Mouse (Mus musculus): ENCODE results near the gene Col6a4. TPM values are rescaled to one million over a fixed set of nuclear protein-coding genes. Genes with fewer than 3 reads are reported as not detected.
A peak's percentile ranks its signal among the peaks of the same experiment; 100 is the strongest.

Col6a4 gene
- polyA plus RNA-seq (2012; rRNA removed), result 2.1 TPM in 2 replicates

DNA sequence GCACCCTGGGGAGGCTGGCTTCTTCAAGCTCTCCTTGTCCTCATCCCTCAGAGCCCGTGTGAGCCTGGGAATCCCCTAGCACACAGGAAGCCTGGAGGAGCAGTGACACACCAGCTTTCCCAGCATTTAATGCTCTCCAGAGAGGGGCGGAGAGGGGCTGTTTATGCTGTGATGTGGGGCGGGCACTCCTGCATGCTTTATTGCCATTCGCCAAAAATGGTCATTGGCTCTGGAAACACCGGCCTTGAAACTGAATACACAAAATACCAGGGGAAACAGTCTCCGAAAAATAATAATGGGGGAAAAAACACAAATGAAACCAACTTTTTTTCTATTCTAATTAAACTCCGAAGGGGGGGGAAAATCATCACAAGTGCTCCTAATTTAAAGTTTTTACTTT, at the start of gene Col6a4:
TSS of gene Col6a4 (minus strand) at position 101 of the 400 bp plus-strand sequence.
- no peak for DNase-seq (ENCODE audit: low read depth)
- TF ChIP-seq CTCF (IDR thresholded peaks at IDR 0.05; ENCODE audit: borderline replicate concordance, extremely low read depth, insufficient read depth, insufficient read length) (no peak), POLR2A (IDR thresholded peaks at IDR 0.05; ENCODE audit: borderline replicate concordance, extremely low read depth, insufficient read depth, insufficient read length, poor library complexity, severe bottlenecking) (no peak)

DNA sequence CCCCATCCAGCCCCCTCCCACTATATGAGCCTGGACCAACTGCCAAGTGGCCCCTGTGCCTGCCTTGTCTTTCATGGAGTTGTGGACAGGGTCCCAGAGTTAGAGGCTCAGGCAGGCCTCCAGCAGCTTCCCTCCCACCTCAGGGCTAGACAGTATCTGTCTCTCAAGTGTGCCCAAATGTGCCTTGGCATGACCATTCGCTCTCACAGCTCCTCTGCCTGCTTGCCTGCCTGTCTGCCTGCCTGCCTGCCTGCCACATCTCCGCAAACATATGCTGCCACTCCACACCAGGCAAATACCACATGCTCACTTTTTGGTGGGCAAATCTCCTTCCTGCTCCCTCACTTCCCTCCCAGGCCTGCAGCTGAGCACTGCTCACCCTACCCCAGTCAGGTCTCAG, 49.0 kb upstream of the Col6a4 start:
- no peak for TF ChIP-seq CTCF (IDR thresholded peaks at IDR 0.05; ENCODE audit: borderline replicate concordance, extremely low read depth, insufficient read depth, insufficient read length)
- TF ChIP-seq POLR2A (IDR thresholded peaks at IDR 0.05; ENCODE audit: borderline replicate concordance, extremely low read depth, insufficient read depth, insufficient read length, poor library complexity, severe bottlenecking), result no peak
- DNase-seq (ENCODE audit: low read depth), result peak; percentile 87

DNA sequence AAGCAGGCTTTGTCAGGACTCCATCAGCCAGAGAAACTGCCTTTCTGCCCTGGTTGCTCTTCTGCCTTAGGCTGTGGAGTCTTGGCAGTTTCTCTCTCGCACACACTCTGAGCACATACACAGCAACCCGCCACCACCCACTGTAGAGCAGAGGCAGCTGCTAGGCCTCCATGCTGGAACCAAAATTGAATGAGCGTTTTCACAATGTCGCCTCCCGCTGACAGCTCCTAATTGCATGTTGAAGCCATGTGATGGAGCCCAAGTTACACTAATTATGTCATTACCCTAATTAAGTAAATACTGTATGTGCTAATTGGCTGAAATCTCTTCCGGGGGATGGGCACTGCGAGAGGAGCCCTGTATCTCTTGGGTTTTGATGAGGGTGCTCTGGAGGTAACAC, 47.6 kb upstream of the Col6a4 start:
- TF ChIP-seq CTCF (IDR thresholded peaks at IDR 0.05; ENCODE audit: borderline replicate concordance, extremely low read depth, insufficient read depth, insufficient read length), result no peak
- no peak for TF ChIP-seq POLR2A (IDR thresholded peaks at IDR 0.05; ENCODE audit: borderline replicate concordance, extremely low read depth, insufficient read depth, insufficient read length, poor library complexity, severe bottlenecking)
- peak; percentile 95 for DNase-seq (ENCODE audit: low read depth)

DNA sequence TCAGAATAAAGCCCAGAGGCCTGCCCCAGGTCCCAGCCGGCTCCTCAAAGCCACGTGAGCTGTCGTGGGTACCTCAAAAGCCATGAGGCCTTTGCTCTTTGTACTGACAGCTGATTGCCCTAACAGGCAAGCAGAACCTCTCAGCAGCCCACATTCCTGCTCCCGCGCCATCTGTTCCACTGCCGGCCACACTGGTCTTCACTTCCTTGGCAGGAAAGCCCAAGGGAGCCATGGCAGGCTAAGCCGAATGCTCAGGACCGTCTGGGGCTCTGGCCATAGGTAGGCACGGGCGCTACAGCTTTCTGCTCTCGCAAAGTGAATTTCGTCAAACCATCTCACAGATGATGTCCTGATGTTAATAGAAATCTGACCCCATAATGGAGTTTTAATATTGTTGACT, 45.4 kb upstream of the Col6a4 start:
- TF ChIP-seq POLR2A (IDR thresholded peaks at IDR 0.05; ENCODE audit: borderline replicate concordance, extremely low read depth, insufficient read depth, insufficient read length, poor library complexity, severe bottlenecking) (no peak), CTCF (IDR thresholded peaks at IDR 0.05; ENCODE audit: borderline replicate concordance, extremely low read depth, insufficient read depth, insufficient read length) (no peak)
- DNase-seq (ENCODE audit: low read depth), result peak; percentile 55

DNA sequence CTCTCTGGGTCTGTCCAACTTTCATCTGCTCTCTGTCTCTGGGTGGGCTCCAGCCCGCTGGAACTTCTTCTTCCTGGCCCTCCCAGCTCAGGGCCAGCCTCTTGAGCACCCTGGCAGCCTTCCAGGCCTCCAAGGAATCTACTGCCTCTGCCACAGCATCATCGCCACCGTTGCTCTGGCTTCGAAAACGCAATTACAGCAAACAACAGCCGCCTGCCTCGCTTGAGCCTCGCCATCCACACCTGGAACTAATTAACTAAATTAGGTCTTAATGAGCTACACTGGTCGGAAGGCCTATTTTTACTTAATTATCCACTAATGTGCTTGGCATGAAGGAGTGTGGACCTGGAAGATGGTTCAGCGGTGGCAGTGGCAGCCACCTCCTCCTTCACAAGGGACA, 43.2 kb upstream of the Col6a4 start:
- peak; percentile 94 for DNase-seq (ENCODE audit: low read depth)
- TF ChIP-seq CTCF (IDR thresholded peaks at IDR 0.05; ENCODE audit: borderline replicate concordance, extremely low read depth, insufficient read depth, insufficient read length) (no peak), POLR2A (IDR thresholded peaks at IDR 0.05; ENCODE audit: borderline replicate concordance, extremely low read depth, insufficient read depth, insufficient read length, poor library complexity, severe bottlenecking) (no peak)

DNA sequence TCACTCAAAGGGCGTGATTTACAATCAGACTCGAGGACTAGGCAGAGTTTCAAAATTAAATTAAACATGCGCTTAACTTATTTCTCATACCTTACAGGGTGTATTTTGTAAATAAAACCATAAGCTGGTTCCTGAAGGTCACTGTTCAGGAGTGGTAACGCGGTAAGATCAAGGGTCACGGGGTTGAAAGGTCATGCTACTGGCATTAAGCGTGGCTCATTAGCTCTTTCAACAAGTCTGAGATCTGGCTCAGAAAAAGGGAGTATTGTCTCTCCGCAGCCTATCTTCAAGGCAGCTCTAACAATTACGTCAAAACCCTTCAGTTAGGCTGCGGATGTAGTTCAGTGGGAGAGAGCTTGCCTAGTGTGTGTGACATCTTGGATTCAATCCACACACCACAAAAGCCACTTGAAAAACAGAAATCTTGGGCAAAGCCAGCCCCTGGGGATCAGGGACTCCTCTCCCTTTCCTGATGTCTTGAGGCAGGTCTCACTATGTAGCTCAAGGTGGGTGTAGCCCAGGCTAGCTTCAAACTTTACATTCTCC, 41.2 kb upstream of the Col6a4 start:
- DNase-seq (ENCODE audit: low read depth), result peak; percentile 64
- TF ChIP-seq POLR2A (IDR thresholded peaks at IDR 0.05; ENCODE audit: borderline replicate concordance, extremely low read depth, insufficient read depth, insufficient read length, poor library complexity, severe bottlenecking), result no peak
- TF ChIP-seq CTCF (IDR thresholded peaks at IDR 0.05; ENCODE audit: borderline replicate concordance, extremely low read depth, insufficient read depth, insufficient read length), result no peak

DNA sequence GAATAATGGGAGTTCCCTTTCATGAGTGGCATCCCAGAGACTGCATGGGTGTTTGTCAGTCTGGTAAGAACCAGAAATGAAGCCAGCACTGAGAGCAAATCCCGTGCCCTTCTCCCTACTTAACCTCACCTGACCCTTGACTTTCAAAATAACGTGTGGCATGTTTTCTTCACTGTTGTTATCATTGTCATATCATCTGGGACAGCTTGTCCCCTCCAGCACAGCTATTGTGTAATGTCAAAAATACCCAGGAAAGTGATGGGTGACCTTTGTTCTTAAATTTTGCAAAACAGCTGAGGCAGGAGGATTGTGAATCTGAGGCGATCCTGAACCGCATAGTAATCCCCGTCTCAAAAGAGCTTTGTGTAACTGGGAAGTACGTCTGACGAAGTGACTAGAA, 33.7 kb upstream of the Col6a4 start:
- no peak for DNase-seq (ENCODE audit: low read depth)
- TF ChIP-seq CTCF (IDR thresholded peaks at IDR 0.05; ENCODE audit: borderline replicate concordance, extremely low read depth, insufficient read depth, insufficient read length) (no peak), POLR2A (IDR thresholded peaks at IDR 0.05; ENCODE audit: borderline replicate concordance, extremely low read depth, insufficient read depth, insufficient read length, poor library complexity, severe bottlenecking) (no peak)

DNA sequence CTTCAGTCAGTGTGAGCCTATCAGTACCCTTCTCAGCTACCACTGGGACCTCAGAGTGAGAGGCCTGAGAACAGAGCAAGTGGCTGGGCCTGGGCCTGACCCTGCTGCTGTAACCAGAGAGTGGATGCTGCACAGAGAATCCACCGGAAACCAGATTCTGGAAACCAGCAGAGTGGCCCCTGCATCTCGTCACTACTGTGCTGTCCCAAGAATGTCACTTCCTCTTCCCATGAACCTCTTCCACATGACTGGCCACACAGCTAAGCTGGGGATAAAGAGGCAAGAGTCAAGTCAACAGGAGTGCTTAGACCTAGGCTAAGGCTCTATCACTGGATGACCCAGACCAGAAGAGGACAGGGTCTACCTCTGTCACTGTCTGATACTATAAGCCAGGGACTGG, 32.5 kb upstream of the Col6a4 start:
- no peak for DNase-seq (ENCODE audit: low read depth)
- no peak for TF ChIP-seq POLR2A (IDR thresholded peaks at IDR 0.05; ENCODE audit: borderline replicate concordance, extremely low read depth, insufficient read depth, insufficient read length, poor library complexity, severe bottlenecking)
- TF ChIP-seq CTCF (IDR thresholded peaks at IDR 0.05; ENCODE audit: borderline replicate concordance, extremely low read depth, insufficient read depth, insufficient read length), result no peak

DNA sequence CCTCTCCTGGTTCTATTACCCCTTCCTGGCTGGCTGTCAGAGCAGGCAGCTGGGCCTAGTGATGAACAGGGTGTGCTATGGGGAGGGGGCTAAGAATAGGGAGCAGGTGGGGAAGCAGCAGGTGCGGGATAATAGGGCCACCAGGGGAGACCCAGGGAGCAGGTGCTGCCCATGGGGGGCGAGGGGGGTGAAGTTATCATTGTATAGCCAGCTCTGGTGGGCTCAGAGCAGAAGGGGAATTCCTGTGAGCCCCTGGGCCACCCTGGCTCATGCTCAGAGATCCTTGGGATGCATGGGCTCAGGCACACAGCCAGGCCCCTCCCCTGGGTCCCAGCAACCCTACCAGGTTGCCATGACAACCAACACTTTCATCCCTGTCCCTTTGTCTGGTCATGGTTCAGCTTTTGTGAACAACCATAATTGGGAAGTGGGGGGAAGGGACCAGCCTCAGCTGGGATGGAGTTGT, 30.2 kb upstream of the Col6a4 start:
- TF ChIP-seq CTCF (IDR thresholded peaks at IDR 0.05; ENCODE audit: borderline replicate concordance, extremely low read depth, insufficient read depth, insufficient read length), result no peak
- TF ChIP-seq POLR2A (IDR thresholded peaks at IDR 0.05; ENCODE audit: borderline replicate concordance, extremely low read depth, insufficient read depth, insufficient read length, poor library complexity, severe bottlenecking), result no peak
- peak; percentile 98 for DNase-seq (ENCODE audit: low read depth)

DNA sequence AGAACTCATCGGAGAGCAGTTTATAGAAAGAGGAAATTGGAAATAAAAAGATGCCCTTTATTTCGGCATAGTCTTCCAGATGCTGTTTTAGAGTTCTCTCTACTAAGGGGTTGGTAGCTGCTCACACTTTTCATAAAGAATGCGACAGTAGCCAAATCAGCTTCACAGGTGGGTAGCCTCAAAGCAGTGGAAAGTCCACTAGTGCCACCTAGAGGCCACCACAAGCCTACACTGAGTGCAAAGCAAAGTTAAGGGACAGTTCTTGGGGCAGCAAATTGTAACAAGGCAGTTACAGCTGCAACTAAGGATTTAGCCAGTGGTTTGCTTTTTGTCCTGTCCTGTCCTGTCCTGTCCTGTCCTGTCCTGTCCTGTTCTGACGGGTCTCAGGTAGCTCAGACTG, 27.0 kb upstream of the Col6a4 start:
- no peak for TF ChIP-seq POLR2A (IDR thresholded peaks at IDR 0.05; ENCODE audit: borderline replicate concordance, extremely low read depth, insufficient read depth, insufficient read length, poor library complexity, severe bottlenecking)
- TF ChIP-seq CTCF (IDR thresholded peaks at IDR 0.05; ENCODE audit: borderline replicate concordance, extremely low read depth, insufficient read depth, insufficient read length), result peak; percentile 78; the same call in 1 of the 2 replicates
- peak; percentile 78 for DNase-seq (ENCODE audit: low read depth)

DNA sequence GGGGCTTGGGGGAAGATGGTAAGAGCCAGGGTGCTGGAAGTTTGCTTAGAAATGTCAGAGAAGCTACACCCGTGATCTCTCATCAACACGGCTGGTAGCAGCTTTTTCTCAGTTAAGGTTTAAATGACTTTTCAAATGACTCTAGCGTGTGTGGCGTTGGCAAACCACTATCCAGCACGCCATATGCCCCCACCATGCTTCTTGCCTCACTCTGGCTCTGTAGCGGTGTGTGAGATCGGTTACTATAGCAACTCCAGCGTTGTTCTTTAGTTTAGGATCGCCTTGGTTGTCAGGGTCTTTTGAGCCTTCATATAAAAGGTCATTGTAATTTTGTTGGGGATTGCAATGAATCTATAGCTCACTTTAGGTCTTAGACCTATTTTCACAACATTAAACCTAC, 22.5 kb upstream of the Col6a4 start:
- TF ChIP-seq POLR2A (IDR thresholded peaks at IDR 0.05; ENCODE audit: borderline replicate concordance, extremely low read depth, insufficient read depth, insufficient read length, poor library complexity, severe bottlenecking) (no peak), CTCF (IDR thresholded peaks at IDR 0.05; ENCODE audit: borderline replicate concordance, extremely low read depth, insufficient read depth, insufficient read length) (no peak)
- peak; percentile 47 for DNase-seq (ENCODE audit: low read depth)

DNA sequence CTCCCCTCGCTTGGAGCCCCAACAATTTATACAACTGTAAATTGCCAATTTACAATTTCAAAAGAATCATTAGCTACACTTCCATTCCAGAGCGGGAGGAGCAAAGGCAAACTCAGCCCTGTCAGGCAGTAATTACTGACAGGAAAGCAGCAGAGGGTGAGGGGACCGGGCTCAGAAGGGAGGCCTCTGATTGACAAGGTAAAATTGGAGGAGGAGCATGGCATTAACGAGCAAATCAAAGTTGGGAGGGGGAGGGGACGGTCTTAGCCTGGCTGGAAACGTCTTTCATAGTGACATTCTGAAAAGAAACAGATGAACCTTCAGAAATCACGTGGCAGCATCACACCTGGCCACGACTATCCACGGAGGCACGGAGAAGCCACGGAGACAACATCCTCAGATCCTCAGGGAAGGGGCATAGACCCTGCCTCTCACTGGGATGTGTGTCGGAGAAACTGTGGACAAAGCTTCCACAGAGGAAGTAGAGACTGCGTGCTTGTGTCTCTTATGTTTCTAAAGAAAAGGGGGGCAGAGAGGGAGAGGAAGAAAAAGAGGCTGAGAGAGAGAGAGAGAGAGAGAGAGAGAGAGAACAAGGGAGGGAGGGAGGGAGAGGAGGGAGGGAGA, 19.3 kb upstream of the Col6a4 start:
- TF ChIP-seq POLR2A (IDR thresholded peaks at IDR 0.05; ENCODE audit: borderline replicate concordance, extremely low read depth, insufficient read depth, insufficient read length, poor library complexity, severe bottlenecking) (no peak), CTCF (IDR thresholded peaks at IDR 0.05; ENCODE audit: borderline replicate concordance, extremely low read depth, insufficient read depth, insufficient read length) (no peak)
- DNase-seq (ENCODE audit: low read depth), result peak; percentile 91

Measured in brain, embryonic 14.5 days (tissue).